Mouse (Mus musculus): ENCODE measurements at regions not wholly inside any gene's neighbourhood (a gene's known extent, or its start where the extent isn't known, plus 50 kb on each side); places are given as distances from the start of the nearest gene placed in this dataset.

- no peak overlapping the region for H3K27ac ChIP-seq (ENCODE audit: insufficient read depth, low read depth)
- peaks cover 7 to 9% of the 10 kb centered on the region in 2 experiments; a peak in 2 of 4 replicates for H3K4me1 ChIP-seq (ENCODE audit: control insufficient read depth in 1 of 2, insufficient read depth in 2 of 2)
- no peaks in the 10 kb centered on the region for H3K27me3 ChIP-seq (replicated peaks)
- in situ Hi-C loops (cut with MboI; ENCODE audit: low pct_ligation_motif_present, low pct_unique_long_range_greater_than_20kb, low sequenced_read_pairs) = loop anchor here (5.0 kb wide), 1 partner anchor 51 kb away; no protein-coding TSS in a partner anchor
- no peak overlapping the region for H3K4me2 ChIP-seq (ENCODE audit: insufficient read depth, low read depth, poor library complexity, severe bottlenecking)
- H3K9ac ChIP-seq (ENCODE audit: insufficient read depth, low read depth) = no peak overlapping the region
- peak overlapping the region in 1 of 3 experiments; percentile 5 for H3K4me3 ChIP-seq (replicated peaks in 1 of 3; ENCODE audit: low read depth in 2 of 3, low read length in 2 of 3, poor library complexity in 1 of 3)
- DNase-seq (ENCODE audit: extremely low read depth) = no peak
- TF ChIP-seq TBP (conservative IDR thresholded peaks at IDR 0.05; ENCODE audit: low read depth, low read length) (no peak), MAZ (IDR thresholded peaks at IDR 0.05; ENCODE audit: low read depth, low read length) (no peak), NRF1 (IDR thresholded peaks at IDR 0.05; ENCODE audit: low read depth, low read length) (no peak), E2F4 (IDR thresholded peaks at IDR 0.05; ENCODE audit: insufficient replicate concordance, low read depth, low read length) (no peak)
- H3K9me3 ChIP-seq (replicated peaks; ENCODE audit: low read length) = no peaks in the 10 kb centered on the region
- no peaks in the 10 kb centered on the region for H3K36me3 ChIP-seq (replicated peaks in 1 of 2; ENCODE audit: control insufficient read depth in 1 of 2, insufficient read depth in 1 of 2, low read length in 1 of 2)
- H3K79me2 ChIP-seq (replicated peaks; ENCODE audit: control insufficient read depth, extremely low read depth, insufficient read depth, poor library complexity, severe bottlenecking) = no peaks in the 10 kb centered on the region
- dilution Hi-C loops (cut with MboI; ENCODE audit: extremely low pct_ligation_motif_present, extremely low pct_unique_long_range_greater_than_20kb, low sequenced_read_pairs) = no loop called here
These were observed 179.7 kb upstream of the Car8 start for GRCm38 (mm10) chr4:8418374-8419031.

- H3K9me3 ChIP-seq (replicated peaks; ENCODE audit: low read length) = no peaks in the 10 kb centered on the region
- no peaks in the 10 kb centered on the region for H3K79me2 ChIP-seq (replicated peaks; ENCODE audit: control insufficient read depth, extremely low read depth, insufficient read depth, poor library complexity, severe bottlenecking)
- no peak for DNase-seq (ENCODE audit: extremely low read depth)
- dilution Hi-C loops (cut with MboI; ENCODE audit: extremely low pct_ligation_motif_present, extremely low pct_unique_long_range_greater_than_20kb, low sequenced_read_pairs) (no loop called here), in situ Hi-C loops (cut with MboI; ENCODE audit: low pct_ligation_motif_present, low pct_unique_long_range_greater_than_20kb, low sequenced_read_pairs) (loop anchor here (5.0 kb wide), 1 partner anchor 51 kb away; no protein-coding TSS in a partner anchor)
- no peak overlapping the region for H3K9ac ChIP-seq (ENCODE audit: insufficient read depth, low read depth)
- no peaks in the 10 kb centered on the region for H3K36me3 ChIP-seq (replicated peaks in 1 of 2; ENCODE audit: control insufficient read depth in 1 of 2, insufficient read depth in 1 of 2, low read length in 1 of 2)
- H3K27ac ChIP-seq (ENCODE audit: insufficient read depth, low read depth) = no peak overlapping the region
- TF ChIP-seq E2F4 (IDR thresholded peaks at IDR 0.05; ENCODE audit: insufficient replicate concordance, low read depth, low read length) (no peak), JUN (IDR thresholded peaks at IDR 0.05; ENCODE audit: insufficient read depth, low read depth, low read length) (no peak), UBTF (IDR thresholded peaks at IDR 0.05; ENCODE audit: low read depth, low read length) (no peak), CHD1 (IDR thresholded peaks at IDR 0.05; ENCODE audit: low read depth, low read length) (no peak), MXI1 (IDR thresholded peaks at IDR 0.05; ENCODE audit: low read depth, low read length) (no peak), NELFE (IDR thresholded peaks at IDR 0.05; ENCODE audit: low read depth, low read length) (no peak), CTCF (conservative IDR thresholded peaks at IDR 0.05 in 1 of 2, IDR thresholded peaks at IDR 0.05 in 1 of 2; ENCODE audit: low read depth in 2 of 2, low read length in 2 of 2) (no peak), ZKSCAN1 (IDR thresholded peaks at IDR 0.05; ENCODE audit: borderline replicate concordance, low read depth, low read length) (no peak), JUND (conservative IDR thresholded peaks at IDR 0.05; ENCODE audit: low read depth, low read length) (no peak), TBP (conservative IDR thresholded peaks at IDR 0.05; ENCODE audit: low read depth, low read length) (no peak), ZC3H11A (IDR thresholded peaks at IDR 0.05; ENCODE audit: low read depth, low read length) (no peak), RAD21 (IDR thresholded peaks at IDR 0.05; ENCODE audit: low read depth, low read length) (no peak), BHLHE40 (IDR thresholded peaks at IDR 0.05; ENCODE audit: low read depth, low read length) (no peak), MAX (IDR thresholded peaks at IDR 0.05; ENCODE audit: low read length) (no peak), ZNF384 (IDR thresholded peaks at IDR 0.05; ENCODE audit: low read depth, low read length) (no peak), KAT2A (IDR thresholded peaks at IDR 0.05; ENCODE audit: insufficient replicate concordance, low read length) (no peak), NRF1 (IDR thresholded peaks at IDR 0.05; ENCODE audit: low read depth, low read length) (no peak), MYC (IDR thresholded peaks at IDR 0.05; ENCODE audit: low read depth, low read length) (no peak), TCF12 (IDR thresholded peaks at IDR 0.05; ENCODE audit: low read depth, low read length) (no peak), POLR2AphosphoS2 (IDR thresholded peaks at IDR 0.05; ENCODE audit: low read depth, low read length) (no peak)
- H3K4me2 ChIP-seq (ENCODE audit: insufficient read depth, low read depth, poor library complexity, severe bottlenecking) = no peak overlapping the region
- no peak overlapping the region for H3K4me3 ChIP-seq (replicated peaks in 1 of 3; ENCODE audit: low read depth in 2 of 3, low read length in 2 of 3, poor library complexity in 1 of 3)
- no peaks in the 10 kb centered on the region for H3K27me3 ChIP-seq (replicated peaks)
- H3K4me1 ChIP-seq (ENCODE audit: control insufficient read depth in 1 of 2, insufficient read depth in 2 of 2) = peaks cover 7 to 9% of the 10 kb centered on the region in 2 experiments; a peak in 2 of 4 replicates
These were observed 179.0 kb upstream of the Car8 start for GRCm38 (mm10) chr4:8417821-8418220.
